Mouse (Mus musculus) thymus, postnatal 25 days (tissue): ENCODE measurements around the gene Defb29.
A peak's percentile ranks its signal among the peaks of the same experiment; 100 is the strongest.

Experiments
- DNase-seq: peaks from one replicate; pipeline ENCODE4 v3.0.0; 2022

Gene Defb29

DNA sequence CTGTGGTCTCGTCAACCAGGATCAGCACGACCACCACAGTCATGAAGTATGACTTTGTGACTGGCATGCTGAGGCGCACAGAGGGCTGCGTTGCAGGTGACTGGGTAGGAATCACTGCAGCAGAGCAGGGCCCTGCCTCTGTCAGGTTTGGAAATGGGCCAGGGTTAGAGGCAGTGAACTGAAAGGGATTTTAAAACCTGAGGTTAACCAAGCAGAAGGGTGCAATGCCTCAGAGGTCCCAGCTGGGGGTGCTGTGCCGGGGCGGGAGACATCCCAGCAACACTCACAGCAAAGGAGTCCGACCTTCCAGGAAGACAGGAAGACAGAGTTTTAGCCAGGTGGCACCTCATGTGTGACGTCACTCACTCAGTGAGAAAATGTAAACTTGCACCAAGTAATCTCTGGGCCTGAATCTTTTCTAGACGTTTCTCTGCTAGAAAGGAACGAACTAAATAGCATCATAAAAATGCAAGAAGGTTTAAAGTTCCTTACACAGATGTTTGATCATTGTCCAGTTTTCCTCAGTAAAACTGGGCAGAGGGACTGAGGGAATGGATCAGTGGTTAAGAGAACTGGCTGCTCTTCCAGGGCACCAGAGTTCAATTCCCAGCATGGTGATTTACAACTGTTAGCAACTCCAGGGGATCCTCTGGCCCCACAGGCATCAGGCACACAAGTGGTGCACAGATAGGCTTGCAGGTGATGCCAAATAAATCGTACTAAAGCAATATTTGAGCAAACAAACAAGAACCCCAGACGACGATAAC is at the start of gene Defb29:
Gene Defb29 (minus strand): TSS at position 155 of the 767 bp plus-strand sequence.
- DNase-seq, result no peak

DNA sequence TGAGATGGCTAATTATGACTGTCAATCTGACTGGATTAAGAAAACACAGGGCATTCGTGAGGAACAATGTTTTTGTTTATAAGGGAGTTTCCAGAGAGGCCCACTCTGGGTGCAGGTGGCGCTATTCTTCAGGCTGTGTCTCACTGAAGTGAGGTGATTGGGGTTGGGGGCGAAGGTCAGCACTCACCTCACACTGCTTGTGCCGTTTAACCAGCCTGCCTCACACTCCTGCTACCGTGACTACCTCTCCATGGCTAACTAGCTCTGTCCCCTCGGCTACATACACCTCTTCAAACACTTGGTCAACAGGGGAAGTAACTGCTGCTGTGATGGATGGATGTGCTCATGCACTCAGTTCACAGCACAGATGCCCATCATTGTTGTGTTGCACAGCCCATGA is 49.1 kb upstream of the Defb29 start:
- no peak for DNase-seq

DNA sequence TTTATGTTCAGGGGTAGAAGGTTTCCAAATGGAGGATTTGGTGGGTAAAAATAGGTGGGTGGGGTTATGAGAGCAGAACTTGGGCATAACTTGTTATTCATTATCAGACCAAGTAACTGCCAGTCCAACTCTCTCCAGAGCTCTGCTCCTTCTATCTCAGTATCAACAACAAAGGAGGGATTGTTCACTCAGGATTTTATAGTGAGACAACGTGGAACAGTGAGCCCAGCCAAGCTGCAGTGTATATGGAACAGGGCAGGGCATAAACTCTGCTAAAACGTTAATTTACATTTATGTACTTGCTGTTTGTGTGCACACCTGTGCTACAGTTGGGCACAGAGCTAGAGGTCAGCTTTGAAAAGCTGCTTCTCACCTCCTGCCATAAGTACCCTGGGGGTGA is 48.6 kb upstream of the Defb29 start:
- DNase-seq, result no peak

DNA sequence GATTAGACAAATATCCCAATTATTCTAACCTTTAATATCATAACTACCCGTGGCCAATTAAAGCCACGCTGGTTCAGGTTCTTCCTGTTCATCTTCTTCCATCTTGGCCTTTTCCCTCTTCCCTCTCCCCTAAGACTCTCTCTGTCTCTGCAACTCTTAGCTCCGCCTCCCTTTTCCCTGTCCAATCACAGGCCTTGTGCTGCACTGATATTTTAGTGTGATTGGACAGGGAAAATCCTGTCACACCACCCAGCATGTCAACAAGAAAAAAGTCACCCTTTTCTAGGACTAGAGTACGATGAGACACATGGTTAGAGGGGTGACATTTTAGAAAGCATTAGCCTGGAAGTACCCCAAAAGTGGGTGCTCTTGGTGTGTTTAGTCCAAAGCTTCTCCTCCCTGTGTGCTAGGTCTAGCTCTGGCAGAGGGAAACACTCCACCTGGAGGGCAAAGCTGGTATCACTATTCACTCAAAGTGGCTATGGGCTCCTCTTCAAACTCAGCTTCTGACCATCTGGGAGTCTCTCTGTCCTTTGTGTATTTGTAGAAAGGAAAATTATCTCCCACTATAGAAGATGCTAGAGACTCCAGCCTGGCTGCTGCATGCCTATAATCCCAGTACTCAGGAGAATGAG is 47.1 kb upstream of the Defb29 start:
- DNase-seq, result no peak

DNA sequence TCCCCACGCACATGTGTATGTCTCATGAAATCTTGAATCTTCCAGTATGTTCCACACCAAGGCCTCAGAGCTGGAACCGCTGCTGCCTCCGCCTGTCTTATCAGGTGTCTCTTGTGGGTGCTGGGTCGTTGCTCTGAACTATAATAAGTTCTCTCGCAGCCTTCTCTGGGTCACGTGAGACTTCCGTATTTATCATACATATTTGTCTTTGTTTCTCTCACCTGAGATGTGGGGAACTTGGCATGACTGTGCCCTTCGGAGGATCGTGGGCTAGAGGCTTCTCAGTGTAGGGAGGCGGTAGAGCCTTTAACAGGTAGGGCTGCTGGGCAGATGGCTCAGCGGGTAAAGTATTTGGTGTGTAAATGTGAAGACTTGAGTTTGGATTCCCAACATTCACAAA is 40.7 kb upstream of the Defb29 start:
- DNase-seq, result no peak

DNA sequence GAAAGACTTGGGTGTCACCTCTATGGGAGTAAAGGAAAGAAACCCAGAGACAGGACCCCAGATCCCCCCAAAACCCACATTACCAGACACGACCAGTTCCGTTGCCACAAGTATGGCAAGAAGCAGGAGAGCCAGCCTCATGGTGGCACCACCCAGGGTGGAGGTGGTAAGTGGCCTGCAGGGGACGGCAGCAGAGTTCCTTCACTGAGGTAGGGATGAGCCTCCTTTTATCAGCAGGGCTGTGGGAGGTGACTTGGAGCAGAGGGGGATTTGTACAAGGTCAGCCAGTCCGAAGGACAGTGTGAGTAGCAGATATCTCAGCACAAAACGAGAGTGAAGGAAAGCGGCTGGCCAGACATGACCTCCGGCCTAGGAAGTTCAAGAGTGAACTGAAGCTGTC is 40.2 kb upstream of the Defb29 start, which contains the start of gene Defb19:
Gene Defb19 (minus strand): TSS at position 206 of the 400 bp plus-strand sequence.
- no peak for DNase-seq

DNA sequence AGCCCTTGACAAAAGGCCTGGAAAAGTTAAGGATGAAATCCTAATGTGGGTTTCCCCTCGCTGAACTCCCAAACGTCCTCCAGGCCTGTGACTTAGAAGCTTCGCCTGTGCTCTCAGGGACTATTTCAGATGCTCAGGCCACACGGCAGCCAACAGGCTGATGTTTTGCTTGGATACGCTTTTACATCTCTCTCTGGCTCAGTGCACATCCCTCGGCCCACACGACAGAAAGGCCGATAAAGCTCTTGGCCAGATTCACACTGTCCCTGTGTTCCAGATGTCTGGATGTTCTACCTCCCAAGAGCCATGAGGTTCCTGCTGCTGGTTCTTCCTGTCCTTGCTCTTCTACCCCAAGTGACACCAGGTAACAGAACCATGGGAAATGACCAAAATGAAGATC is 33.6 kb upstream of the Defb29 start:
- DNase-seq, result no peak

DNA sequence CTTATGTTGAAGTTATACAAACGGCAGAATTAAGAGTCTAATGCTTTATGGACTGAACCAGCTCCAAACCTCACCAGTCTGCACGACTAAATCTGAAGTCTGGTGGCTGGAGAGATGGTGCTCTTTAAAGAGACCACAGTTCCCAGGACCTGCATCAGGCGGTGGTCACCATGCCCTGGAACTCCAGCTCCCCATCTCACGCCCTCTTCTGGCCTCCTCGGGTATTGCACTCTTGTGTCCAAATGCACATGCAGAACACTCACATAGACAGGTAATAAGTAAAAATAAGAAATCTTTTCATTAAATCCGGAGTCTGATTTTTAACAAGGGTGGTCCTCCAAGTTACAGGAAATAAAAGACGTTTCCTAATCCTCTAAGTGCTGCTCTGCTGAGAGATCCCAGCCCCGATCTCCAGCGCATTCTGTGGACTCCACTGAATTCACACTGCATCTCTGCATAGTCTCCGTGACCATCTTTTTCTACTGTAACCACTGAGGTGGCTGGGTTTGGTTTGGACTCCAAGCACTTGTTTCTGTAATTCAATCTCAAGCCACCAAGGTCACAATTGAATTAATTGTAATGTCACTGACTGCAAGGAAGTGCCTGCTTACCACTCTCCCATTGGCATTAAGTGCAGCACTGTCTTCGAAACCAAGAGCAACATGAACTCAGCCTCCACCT is 32.4 kb upstream of the Defb29 start, which contains the start of gene Defb21:
Gene Defb21 (plus strand): TSS at position 631 of the 681 bp plus-strand sequence.
- peak; percentile 12 for DNase-seq

DNA sequence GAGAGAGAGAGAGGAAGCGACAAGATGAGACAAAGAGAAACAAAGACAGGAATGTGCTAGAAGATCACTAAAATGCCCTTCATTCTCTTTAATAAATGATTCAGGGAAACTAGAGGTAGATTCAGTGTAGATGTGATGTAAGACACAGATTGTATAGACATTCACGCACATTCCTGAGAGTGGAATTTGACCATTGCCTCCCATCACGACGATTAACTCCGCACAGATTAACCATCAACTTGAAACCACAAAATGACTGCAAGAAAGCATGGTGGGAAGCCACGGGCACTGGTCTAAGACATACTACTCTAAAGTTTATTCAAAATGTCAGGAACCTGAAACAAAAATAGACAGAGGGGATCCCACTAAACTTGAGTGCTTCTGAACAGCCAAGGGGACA is 30.4 kb upstream of the Defb29 start:
- no peak for DNase-seq

DNA sequence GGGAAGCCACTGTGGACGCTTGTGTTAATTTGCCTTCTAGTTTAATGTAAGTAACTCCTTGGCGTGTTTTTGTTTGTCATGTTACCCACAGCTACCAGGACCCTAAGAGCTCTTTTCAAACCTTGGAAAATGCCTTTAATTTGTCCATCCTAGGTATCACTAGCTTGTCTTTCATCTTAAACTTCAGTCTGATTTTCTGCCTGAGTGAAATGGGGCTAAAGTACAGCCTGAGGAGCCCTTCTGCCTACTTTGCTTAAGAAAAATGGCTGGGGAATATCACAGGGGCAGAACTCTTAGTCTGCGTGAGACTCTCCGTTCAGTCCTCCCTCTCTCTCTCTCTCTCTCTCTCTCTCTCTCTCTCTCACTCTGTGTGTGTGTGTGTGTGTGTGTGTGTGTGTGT is 30.0 kb upstream of the Defb29 start:
- no peak for DNase-seq

DNA sequence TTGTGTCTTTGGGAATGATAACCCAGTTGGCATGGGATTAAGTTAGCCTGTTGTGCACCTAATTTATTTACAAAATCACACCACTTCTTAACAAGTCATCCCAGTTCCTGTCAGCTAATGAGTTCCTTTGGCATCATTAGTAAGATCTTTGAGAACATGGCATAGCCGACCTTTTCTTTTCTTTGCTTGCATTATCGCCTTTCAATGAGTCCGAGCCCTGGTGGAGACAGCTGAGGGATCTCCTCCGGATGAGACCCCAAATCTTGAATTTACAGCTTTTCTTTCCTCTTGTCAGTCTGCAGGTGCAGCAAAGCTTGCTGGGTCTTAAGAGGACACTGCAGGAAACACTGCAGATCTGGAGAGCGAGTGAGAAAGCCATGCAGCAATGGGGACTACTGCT is 29.1 kb upstream of the Defb29 start, which contains the start of gene Gm17416:
Gene Gm17416 (plus strand): TSS at position 301 of the 400 bp plus-strand sequence.
- DNase-seq, result no peak

DNA sequence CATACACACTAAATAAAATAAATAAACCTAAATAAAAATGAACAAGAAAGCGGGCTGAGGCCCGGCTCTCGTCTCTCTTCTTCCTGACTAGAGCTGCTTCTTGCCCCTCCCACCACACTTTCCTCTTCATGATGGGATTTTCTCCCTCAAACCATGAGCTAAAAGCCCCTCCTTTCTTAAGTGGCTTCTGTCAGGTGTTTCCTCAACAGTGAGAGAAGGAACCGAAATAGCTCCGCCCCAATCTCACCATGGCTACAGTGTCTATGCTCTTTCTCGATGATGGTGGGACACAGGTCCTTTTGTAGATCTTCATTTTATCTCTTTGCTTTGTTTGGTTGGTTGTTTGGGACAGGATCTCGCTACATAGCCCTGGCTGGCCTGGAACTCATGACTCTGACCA is 16.8 kb upstream of the Defb29 start:
- no peak for DNase-seq

DNA sequence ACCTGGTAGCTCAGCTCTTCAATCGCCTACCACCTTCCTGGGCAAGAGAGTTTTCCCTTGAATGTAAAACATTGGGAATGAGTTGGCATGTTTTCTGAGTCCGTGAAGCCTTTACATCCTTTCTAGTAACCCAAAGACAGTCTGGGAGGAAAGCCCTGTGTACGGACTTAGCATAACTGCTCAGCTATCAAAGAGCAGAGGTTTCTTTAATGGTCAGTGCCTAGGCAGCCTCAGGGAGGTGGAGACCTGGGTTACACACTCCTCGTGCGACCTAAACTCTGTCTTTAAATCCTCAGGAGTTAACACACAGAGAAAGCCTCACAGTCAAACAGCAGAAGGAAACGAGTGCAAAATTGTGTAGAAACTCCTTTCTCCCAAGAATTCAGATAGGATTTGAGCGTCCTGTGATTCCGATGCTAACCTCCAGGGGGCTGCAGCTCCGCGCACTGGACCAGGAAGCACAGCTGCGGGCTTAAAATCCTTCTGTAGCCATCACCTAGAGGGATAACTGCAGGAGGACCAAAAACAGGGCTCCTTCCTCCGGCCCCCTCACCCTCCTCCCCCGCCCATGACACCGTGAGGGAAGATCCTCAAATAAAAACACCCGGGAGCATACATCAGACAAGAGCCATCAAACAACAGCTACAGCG is 14.0 kb upstream of the Defb29 start:
- DNase-seq, result peak; percentile 22

DNA sequence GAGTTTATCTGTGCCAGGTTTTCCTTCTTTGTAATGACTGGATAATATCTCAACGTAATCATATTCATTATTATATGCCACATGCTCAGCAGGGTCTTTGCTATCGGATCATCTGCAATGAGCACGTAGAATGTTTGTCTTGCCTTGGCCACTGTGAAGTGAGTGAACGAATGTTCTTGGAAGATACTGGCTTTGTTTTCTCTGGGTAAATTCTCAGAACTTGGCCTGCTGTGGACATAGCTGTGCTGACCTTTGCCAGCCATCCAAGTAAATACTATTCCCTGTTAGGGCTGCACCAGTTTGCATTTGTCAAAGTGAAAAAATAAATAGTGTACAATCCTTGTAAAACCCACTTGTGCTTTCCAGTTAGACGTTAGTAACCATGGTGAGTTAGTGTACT is 8.2 kb upstream of the Defb29 start:
- no peak for DNase-seq

DNA sequence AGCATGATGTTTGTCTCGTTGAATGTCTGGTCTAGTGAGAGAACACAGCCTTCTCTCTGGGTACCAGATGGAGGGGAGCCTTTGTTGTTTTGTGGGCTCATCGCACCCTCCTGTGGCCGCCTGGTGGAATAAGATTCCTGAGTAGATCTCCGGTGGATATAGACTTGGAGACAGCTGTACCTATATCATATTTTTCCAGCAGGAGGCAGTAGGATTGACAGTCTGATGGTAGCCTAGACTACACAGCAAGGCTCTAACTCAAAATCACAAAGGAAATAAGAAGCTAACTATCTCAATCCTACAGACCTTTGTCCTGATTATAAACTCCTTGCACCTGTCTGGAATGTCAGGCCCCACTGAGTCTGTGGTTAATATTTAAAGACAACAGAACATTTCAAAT is 4.8 kb upstream of the Defb29 start:
- DNase-seq, result no peak

DNA sequence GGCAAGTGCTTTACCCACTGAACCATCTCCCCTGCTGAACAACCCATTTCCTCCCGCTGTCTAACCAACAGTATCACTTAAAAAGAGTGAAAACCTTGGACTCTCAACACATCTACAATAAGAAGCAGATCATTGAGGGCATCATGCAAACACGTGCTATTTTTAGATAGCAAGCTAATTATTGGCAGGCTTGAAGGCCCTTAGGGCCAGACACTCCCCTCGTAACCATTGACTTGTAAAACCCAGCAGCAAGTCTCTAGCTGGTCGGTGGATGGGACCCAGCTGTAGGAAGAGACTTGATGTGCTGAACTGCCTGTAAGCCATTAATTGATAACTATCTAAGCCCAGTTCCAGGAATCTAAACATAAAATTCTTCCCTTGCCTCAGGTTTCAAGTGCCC is 3.6 kb upstream of the Defb29 start:
- no peak for DNase-seq

DNA sequence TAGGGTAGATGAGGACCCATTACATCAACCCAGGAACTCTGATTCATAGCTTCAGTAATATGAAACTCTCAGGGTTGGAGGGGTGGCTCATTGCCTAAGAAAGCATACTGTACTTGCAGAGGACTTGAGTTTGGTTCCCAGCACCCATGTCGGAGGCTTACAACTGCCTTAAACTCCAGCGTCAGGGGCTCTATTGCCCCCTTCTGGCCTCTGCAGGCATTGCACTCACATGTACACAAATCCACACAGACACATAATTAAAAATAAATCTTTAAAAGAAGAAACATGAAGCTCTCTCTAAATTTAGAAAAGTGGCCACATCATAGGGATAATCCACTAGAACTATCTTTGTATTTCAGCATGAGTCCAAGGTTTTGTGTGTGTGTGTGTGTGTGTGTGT is 3.0 kb upstream of the Defb29 start:
- DNase-seq, result no peak

DNA sequence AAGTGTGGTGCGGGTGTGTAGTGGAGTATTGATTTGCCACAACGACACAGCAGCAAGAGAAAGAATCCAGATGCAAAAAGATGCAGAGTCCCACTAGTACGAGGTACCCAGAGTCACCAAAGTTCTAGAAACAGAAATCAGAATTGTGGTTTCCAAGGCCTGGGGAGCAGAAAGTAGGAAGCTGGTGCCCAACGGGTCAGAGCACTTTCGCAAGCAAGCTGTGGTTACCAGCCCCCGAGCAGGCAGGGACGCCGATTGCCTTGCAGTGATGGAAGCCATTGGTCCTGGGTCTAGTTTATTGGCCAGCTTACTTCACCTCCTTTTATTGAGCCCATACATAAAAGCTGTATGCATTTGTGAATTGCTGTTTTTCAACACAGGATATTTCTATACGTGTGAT is 2.1 kb upstream of the Defb29 start:
- no peak for DNase-seq

DNA sequence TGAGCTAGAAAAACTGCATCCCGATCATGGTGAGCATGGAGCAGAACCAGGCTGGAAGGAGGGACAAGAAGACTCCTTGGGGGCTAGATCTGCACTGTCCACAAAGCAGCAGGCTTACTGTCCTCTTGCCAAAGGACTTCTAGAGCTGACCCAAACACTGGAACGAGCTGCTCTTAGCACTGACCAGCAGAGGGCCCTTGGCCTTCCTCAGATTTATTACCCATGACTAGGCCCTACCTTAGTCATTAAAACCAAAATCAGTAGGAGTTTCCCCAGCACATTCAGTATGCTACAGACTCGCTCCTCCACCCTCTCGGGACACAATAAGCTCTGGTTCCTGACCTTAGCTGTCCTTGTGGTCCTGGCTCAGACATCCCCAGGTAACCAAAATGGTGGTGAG is 21.9 kb downstream of the Defb29 start, which contains the start of gene Defb28:
Gene Defb28 (plus strand): TSS at position 275 of the 400 bp plus-strand sequence.
- no peak for DNase-seq

DNA sequence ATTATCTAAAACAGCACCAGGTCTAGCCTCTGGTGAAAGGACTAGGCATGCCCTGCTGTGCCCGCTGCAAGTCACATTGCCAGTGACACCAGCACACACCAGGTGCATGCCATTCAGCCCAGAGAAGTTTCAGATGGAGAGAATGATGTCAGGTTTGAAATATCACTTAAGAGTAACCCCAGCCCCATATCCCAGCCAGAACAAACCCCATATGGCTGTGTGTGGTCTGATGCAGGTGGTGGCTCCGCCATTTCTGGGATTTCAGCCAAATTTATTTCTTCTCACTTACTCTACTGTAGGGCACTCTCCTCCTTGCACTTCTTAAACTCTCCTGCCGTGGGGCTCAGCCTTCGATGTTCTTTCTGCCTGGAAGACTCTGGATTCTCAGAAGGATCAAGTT is 23.8 kb downstream of the Defb29 start:
- DNase-seq, result no peak

DNA sequence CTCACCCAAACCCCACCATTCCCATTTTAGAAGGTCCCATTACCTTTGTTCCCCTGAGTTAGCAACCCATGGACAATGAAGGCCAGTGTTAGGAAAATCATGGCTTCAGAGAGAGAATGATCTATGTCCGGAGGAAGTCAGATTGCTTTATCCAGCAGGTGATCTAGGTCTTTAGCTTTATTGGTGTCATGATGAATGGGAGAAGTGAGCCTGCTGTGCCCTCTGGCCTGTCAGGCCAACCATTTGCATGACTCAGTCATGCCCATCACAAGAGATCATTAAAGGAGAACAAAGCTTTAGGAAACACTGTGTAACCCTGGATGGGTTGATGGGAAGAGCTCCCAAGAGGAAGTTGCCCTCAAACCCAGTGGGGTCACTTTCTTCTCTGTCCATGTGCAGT is 28.3 kb downstream of the Defb29 start, which contains the start of gene Defb26:
Gene Defb26 (minus strand): TSS at position 101 of the 400 bp plus-strand sequence.
- no peak for DNase-seq

DNA sequence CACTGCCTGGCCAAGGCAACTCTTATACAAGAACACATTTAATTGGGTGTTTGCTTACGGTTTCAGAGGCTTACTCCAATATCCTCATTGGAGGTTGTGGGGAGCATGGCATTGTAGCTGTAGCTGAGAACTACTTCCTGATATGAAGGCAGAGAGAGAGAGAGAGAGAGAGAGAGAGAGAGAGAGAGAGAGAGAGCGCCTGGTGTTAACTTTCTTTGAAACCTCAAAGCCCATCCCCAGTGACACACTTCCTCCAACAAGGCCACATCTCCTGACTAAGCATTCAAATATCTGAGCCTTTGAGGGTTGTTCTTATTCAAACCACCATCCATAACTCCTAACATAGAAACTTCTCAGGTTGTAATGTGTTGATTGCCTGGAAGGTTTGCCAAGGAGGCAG is 35.9 kb downstream of the Defb29 start:
- DNase-seq, result no peak

DNA sequence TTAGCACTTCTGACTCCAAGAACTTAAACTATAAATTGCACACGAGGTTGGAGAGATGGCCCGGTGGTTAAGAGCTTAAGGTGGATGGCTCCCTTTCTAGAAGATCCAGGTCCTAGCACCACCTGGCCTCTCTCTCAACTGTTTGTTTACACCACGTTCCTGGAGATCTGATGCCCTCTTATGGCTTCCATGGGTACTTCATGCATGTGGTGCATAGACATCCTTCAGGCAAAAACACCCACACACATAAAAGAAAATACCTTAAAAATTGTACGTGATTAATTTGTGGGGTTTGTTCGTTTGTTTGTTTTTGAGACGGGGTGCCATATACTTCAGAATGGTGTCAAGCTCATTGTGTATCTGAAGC is 39.1 kb downstream of the Defb29 start:
- DNase-seq, result no peak
